Mouse (Mus musculus) kidney, postnatal 36 days (tissue): ENCODE measurements at regions not wholly inside any gene's neighbourhood (a gene's known extent, or its start where the extent isn't known, plus 50 kb on each side); places are given as distances from the start of the nearest gene placed in this dataset.
A peak's percentile ranks its signal among the peaks of the same experiment; 100 is the strongest.

Experiments
- DNase-seq, 2 experiments: peaks; one replicate each; pipeline ENCODE4 v3.0.0; 2021 to 2022; ENCODE audit warnings: mixed read lengths in 2 of 2

GRCm38 (mm10) chr2:105454353-105454752 is 55.2 kb upstream of the Rcn1 start:
- DNase-seq = no peak

GRCm38 (mm10) chr2:105454836-105455235 is 55.7 kb upstream of the Rcn1 start:
- DNase-seq = no peak

- DNase-seq = no peak
Measured at GRCm38 (mm10) chr2:105458643-105459042, 59.5 kb upstream of the Rcn1 start.

- DNase-seq = no peak
Measured at GRCm38 (mm10) chr2:105459512-105459911, 60.4 kb upstream of the Rcn1 start.

GRCm38 (mm10) chr2:105465630-105466029 is 66.5 kb upstream of the Rcn1 start:
- DNase-seq = no peak

- peak; percentile 12 to 71 for DNase-seq
Measured at GRCm38 (mm10) chr2:105468930-105469329, 69.8 kb upstream of the Rcn1 start.

GRCm38 (mm10) chr2:105476028-105476677 is 77.0 kb upstream of the Rcn1 start:
- DNase-seq = no peak

GRCm38 (mm10) chr2:105481990-105482592 is 83.0 kb upstream of the Rcn1 start:
- no peak for DNase-seq

GRCm38 (mm10) chr2:105484496-105484895 is 85.4 kb upstream of the Rcn1 start:
- DNase-seq = no peak

- no peak for DNase-seq
Measured at GRCm38 (mm10) chr2:105485286-105485685, 86.2 kb upstream of the Rcn1 start.

GRCm38 (mm10) chr2:105495796-105496195 is 96.7 kb upstream of the Rcn1 start:
- peak; percentile 90 for DNase-seq

- DNase-seq = no peak
Measured at GRCm38 (mm10) chr2:105504197-105504596, 105.1 kb upstream of the Rcn1 start.

GRCm38 (mm10) chr2:105505554-105505953 is 106.4 kb upstream of the Rcn1 start:
- no peak for DNase-seq

GRCm38 (mm10) chr2:105507160-105507559 is 108.0 kb upstream of the Rcn1 start:
- no peak for DNase-seq

- no peak for DNase-seq
Measured at GRCm38 (mm10) chr2:105510816-105511215, 111.7 kb upstream of the Rcn1 start.

GRCm38 (mm10) chr2:105511690-105512089 is 112.6 kb upstream of the Rcn1 start:
- DNase-seq = no peak

GRCm38 (mm10) chr2:105514226-105514625 is 115.1 kb upstream of the Rcn1 start:
- DNase-seq = no peak

- no peak for DNase-seq
Measured at GRCm38 (mm10) chr2:105514881-105515280, 115.8 kb upstream of the Rcn1 start.

GRCm38 (mm10) chr2:105515326-105515725 is 116.2 kb upstream of the Rcn1 start:
- DNase-seq = no peak

- DNase-seq = no peak
Measured at GRCm38 (mm10) chr2:105516267-105517133, 117.4 kb upstream of the Rcn1 start.

- peak; percentile 45 to 51 for DNase-seq
Measured at GRCm38 (mm10) chr2:105521841-105522240, 122.7 kb upstream of the Rcn1 start.

- DNase-seq = peak; percentile 1 to 57
Measured at GRCm38 (mm10) chr2:105523297-105523802, 124.2 kb upstream of the Rcn1 start.

- DNase-seq = peak in 1 of 2 experiments; percentile 6
Measured at GRCm38 (mm10) chr2:105525111-105525610, 126.0 kb upstream of the Rcn1 start.
